Mouse (Mus musculus) heart, postnatal 0 days (tissue): ENCODE data around the gene Prss27.

Experiments
- CTCF ChIP-seq: IDR thresholded peaks from 2 replicates; pipeline ENCODE4 v1.5.1; 2016; ENCODE audit warnings: antibody characterized with exemption, control low read depth, low read depth
- EP300 ChIP-seq: IDR thresholded peaks from 2 replicates; pipeline ENCODE4 v1.6.1; 2016; ENCODE audit warnings: antibody characterized with exemption, low read depth

DNA sequence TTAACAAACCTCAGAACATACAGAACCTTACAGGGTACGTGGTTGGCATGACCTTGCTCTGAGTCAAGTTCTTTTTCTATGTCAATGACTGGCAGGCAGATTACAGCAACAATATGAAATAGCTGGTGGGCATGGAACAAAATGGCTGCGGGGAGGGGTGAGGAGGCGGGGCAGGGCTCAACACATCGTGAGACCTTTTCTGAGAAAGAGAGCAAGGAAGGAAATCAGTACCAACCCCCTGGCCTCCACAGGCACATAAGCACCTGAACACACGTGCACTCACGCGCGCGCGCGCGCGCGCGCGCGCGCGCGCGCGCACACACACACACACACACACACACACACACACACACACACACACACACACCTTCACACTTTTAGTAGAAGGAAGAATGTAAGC is 7.4 kb upstream of the Prss27 start:
- no peak for TF ChIP-seq CTCF
- TF ChIP-seq EP300 = no peak
